Mouse (Mus musculus) hindbrain, embryonic 12.5 days (tissue): ENCODE data around the gene Gm37240. TPM values are rescaled to one million over a fixed set of nuclear protein-coding genes. Genes with fewer than 3 reads are reported as not detected.

Experiments used
- ATAC-seq: fragments of 200-750 bp; cut with Nextera tagmentation; 2 replicates; pipeline ENCODE4 v1.8.0; 2017; ENCODE audit warnings: moderate TSS enrichment; ENCODE audit not compliant: low FRiP score
- H3K27ac ChIP-seq: fragments of 300-500 bp; sonication (generic); 2 replicates; pipeline ENCODE4 v1.5.1; 2016; ENCODE audit warnings: mild to moderate bottlenecking
- H3K27me3 ChIP-seq: fragments of 300-500 bp; sonication (generic); 2 replicates; pipeline ENCODE4 v1.6.1; 2016; ENCODE audit warnings: mild to moderate bottlenecking
- H3K36me3 ChIP-seq: fragments of 300-500 bp; sonication (generic); 2 replicates; pipeline ENCODE4 v1.6.1; 2016; ENCODE audit warnings: mild to moderate bottlenecking
- H3K4me1 ChIP-seq: fragments of 300-500 bp; sonication (generic); 2 replicates; pipeline ENCODE4 v1.6.1; 2016
- H3K4me2 ChIP-seq: fragments of 300-500 bp; sonication (generic); replicated peaks from 2 replicates; pipeline ENCODE4 v1.6.1; 2016; ENCODE audit warnings: mild to moderate bottlenecking
- H3K4me3 ChIP-seq: fragments of 300-500 bp; sonication (generic); 2 replicates; pipeline ENCODE4 v1.5.1; 2016; ENCODE audit warnings: mild to moderate bottlenecking
- H3K9ac ChIP-seq: fragments of 300-500 bp; sonication (generic); 2 replicates; pipeline ENCODE4 v1.6.1; 2016; ENCODE audit warnings: mild to moderate bottlenecking, moderate library complexity
- H3K9me3 ChIP-seq: fragments of 300-500 bp; sonication (generic); replicated peaks from 2 replicates; pipeline ENCODE4 v1.6.1; 2016; ENCODE audit warnings: mild to moderate bottlenecking
- WGBS: fragments of 180-500 bp; shearing (Covaris S2); methylation state at CpG from one replicate; pipeline ENCODE4 v1.1.7; 2016; 5-methylcytosine and 5-hydroxymethylcytosine counted together
- polyA plus RNA-seq: library from polyadenylated mRNA; unstranded; fragments of >200 nt; fragmentation: Nextera tagmentation; extraction: Ambion mirVana; gene quantifications from 2 replicates; pipeline ENCODE4 v1.2.1, GENCODE M21; 2016

Gene Gm37240
- polyA plus RNA-seq, 1 experiment from 2014 or later: 3.3 TPM

DNA sequence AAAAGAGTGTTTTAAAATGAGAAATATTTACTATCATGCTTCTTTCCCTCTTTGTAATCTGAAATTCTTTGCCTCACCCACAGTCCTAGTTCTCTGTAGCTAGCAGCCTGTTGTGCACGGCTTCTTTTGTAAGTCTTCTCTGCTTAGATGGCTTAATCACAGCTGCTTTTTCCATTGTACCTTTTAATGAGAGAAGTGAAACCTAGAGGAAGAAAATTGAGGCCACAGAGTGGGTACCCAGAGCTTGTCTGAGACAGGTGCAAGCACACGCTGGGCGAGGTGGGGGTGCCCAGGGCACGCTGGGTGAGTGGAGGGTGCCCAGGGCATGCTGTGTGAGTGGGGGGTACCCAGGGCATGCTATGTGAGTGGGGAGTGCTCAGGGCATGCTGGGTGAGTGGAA is 1099.4 kb downstream of the Gm37240 start:
- H3K27ac ChIP-seq: no peak overlapping the region
- H3K4me3 ChIP-seq: no peak overlapping the region
- H3K4me1 ChIP-seq: no peaks in the 10 kb centered on the region
- no peak overlapping the region for H3K4me2 ChIP-seq
- no peaks in the 10 kb centered on the region for H3K36me3 ChIP-seq
- H3K27me3 ChIP-seq: no peaks in the 10 kb centered on the region
- WGBS: 92% methylated on average over 4 of the region's 4 CpGs
- H3K9ac ChIP-seq: no peak overlapping the region
- H3K9me3 ChIP-seq: no peaks in the 10 kb centered on the region; the same call in 1 of the 2 replicates
- ATAC-seq: no peak

DNA sequence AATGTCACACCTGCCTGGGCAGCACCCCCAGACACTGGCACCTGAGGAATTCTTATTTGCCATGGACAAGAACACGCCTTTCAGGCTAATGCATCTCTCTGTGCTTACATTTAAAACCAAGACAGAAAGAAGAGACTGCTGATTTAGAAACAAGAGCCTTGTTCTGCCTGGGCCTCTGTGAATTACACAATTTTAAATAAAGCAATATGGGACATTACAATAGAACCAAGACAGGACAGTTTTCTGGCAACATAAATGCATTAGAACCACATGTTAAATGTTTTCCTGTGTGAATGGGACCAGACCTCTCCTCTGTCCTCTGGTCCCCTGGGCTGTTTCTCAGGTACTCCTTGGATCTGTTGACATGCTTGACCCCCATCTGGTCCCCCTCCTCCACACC is 1111.2 kb downstream of the Gm37240 start:
- ATAC-seq: no peak

DNA sequence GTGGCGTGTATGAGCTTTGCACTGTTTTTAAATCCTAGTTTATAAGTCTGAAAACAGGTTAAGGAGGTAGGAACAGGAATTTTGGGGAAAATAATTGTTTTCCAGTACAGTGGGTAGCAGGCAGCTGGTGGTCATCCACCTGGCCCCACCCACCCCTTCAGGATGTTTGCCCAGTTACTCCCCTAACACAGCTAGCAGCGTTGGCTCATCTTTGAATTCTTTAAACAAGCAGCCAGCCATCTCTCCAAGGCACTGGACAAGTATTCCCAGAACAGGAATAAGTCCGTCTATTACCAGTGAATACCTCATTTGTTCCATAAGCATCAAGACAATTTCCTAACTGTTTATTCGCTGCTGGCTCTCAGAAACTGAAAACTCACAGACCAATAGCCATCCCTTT is 1111.7 kb downstream of the Gm37240 start:
- no peaks in the 10 kb centered on the region for H3K36me3 ChIP-seq
- H3K27me3 ChIP-seq: no peaks in the 10 kb centered on the region
- no peak overlapping the region for H3K9ac ChIP-seq
- ATAC-seq: no peak
- no peak overlapping the region for H3K27ac ChIP-seq
- no peak overlapping the region for H3K4me2 ChIP-seq
- H3K4me3 ChIP-seq: no peak overlapping the region
- no peaks in the 10 kb centered on the region for H3K9me3 ChIP-seq
- WGBS: 71% methylated on average over 4 of the region's 4 CpGs
- H3K4me1 ChIP-seq: no peaks in the 10 kb centered on the region

More for the DNA sequence above, 1111.2 kb downstream of the Gm37240 start:
- Histone ChIP-seq H3K36me3 (no peaks in the 10 kb centered on the region), H3K9me3 (no peaks in the 10 kb centered on the region), H3K9ac (no peak overlapping the region), H3K4me2 (no peak overlapping the region), H3K4me1 (no peaks in the 10 kb centered on the region), H3K27me3 (no peaks in the 10 kb centered on the region), H3K4me3 (no peak overlapping the region), H3K27ac (no peak overlapping the region)
- 74% methylated on average over 1 of the region's 1 CpGs for WGBS

DNA sequence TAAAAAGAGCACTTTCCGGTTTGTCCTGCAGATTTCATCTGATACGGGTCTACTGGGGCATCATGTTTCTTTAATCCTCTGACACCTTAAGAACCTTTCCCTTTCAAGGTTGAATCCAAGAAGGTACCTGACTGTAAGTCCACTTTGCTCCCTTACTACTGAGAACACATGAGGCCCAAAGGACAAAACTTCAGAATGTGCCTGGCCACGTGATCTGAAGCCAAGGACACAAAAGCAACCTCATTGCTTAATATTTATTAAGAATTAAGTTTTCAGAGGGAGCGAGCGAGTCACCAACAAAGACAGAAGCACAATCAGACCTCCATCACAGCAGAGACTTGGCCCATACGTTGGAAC is 1112.3 kb downstream of the Gm37240 start:
- no peak overlapping the region for H3K27ac ChIP-seq
- no peaks in the 10 kb centered on the region for H3K9me3 ChIP-seq
- H3K4me3 ChIP-seq: no peak overlapping the region
- H3K27me3 ChIP-seq: no peaks in the 10 kb centered on the region
- ATAC-seq: no peak
- no peaks in the 10 kb centered on the region for H3K4me1 ChIP-seq
- H3K36me3 ChIP-seq: no peaks in the 10 kb centered on the region
- 79% methylated on average over 6 of the region's 6 CpGs for whole genome bisulfite sequencing
- no peak overlapping the region for H3K4me2 ChIP-seq
- H3K9ac ChIP-seq: no peak overlapping the region

DNA sequence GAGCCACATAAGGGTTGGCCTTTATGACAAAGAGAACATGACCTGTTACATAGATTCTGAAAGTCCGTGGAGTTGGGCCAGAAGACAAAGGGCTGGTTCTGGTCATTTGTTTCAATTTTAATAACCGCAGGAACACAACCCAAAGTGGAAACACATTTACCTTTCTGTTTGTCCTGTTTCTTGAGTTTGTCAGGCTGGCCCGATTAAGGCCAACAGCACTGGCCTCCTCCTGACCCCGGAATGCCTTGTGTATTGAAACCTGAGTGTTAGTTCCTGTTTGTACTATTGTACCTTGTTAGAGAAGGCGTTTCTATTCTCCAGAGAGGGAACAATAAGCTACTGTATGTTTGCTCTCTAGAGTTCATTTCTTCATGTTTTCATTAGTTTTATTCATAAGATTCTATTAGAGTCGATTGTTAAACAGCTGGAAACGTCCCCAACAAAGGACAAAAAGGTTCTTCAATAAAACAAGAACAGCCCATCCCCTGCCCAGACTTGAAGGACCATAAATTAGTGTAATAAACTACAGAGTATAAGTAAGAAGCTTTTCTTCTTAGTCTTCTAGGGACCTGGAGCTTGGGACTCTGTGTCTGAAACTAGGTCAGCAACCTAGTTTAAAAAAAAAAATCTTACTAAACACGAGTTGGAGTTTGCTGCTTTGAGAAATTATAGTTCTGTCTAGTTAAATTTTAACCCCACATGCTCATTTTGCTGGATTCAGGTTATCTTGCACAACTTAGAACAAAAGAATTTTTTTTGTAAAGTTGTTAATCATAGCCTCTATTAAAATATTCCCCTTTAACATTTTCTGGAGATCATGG is 1112.9 kb downstream of the Gm37240 start:
- H3K27ac ChIP-seq: no peak overlapping the region
- no peaks in the 10 kb centered on the region for H3K36me3 ChIP-seq
- no peak overlapping the region for H3K4me3 ChIP-seq
- no peaks in the 10 kb centered on the region for H3K4me1 ChIP-seq
- H3K9me3 ChIP-seq: no peaks in the 10 kb centered on the region
- no peak overlapping the region for H3K9ac ChIP-seq
- WGBS: 60% methylated on average over 8 of the region's 8 CpGs
- no peaks in the 10 kb centered on the region for H3K27me3 ChIP-seq
- H3K4me2 ChIP-seq: no peak overlapping the region
- ATAC-seq: no peak

DNA sequence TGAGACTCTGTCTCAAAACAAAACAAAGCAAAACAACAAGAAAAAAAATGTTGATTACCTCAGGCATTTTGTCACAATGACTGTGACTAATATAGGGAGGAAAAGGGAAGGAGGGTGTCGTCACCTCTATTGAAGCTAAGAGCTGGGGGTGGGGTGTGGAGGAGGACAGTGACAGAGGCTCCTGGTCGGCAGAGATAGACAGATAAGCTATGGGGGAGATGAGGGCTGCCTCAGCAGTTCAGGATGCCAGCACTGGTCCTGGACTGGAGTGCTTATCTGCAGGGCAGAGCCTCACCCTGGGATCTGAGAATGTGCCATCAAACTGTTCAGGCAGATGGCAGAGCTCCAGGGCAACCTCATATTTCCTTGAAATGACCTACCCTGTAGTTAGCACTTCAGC is 1115.3 kb downstream of the Gm37240 start:
- 44% methylated on average over 2 of the region's 2 CpGs for WGBS
- H3K27ac ChIP-seq: no peak overlapping the region
- H3K36me3 ChIP-seq: no peaks in the 10 kb centered on the region
- H3K9me3 ChIP-seq: no peaks in the 10 kb centered on the region
- H3K9ac ChIP-seq: no peak overlapping the region
- no peak for ATAC-seq
- no peaks in the 10 kb centered on the region for H3K4me1 ChIP-seq
- no peaks in the 10 kb centered on the region for H3K27me3 ChIP-seq
- no peak overlapping the region for H3K4me2 ChIP-seq
- no peak overlapping the region for H3K4me3 ChIP-seq

DNA sequence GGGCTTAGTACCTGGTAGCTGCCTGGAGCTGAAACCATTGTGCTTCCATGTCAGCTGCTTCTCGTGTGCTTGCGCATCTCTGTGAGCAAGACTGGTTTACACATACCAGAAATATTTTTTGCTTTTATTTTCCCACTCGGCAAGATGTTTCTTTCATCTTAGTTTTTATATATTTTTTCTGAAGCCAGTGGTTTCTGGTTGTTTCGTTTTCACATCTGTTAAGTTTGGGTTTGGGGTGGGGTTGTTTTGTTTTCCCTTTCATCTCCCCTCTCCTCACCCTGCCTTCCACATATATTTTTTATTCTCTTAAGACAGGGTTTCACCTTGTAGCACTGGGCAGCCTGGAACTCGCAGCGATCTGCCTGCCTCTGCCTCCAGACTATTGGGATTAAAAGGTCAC is 1116.8 kb downstream of the Gm37240 start:
- no peak for ATAC-seq
- WGBS: 89% methylated on average over 6 of the region's 6 CpGs

DNA sequence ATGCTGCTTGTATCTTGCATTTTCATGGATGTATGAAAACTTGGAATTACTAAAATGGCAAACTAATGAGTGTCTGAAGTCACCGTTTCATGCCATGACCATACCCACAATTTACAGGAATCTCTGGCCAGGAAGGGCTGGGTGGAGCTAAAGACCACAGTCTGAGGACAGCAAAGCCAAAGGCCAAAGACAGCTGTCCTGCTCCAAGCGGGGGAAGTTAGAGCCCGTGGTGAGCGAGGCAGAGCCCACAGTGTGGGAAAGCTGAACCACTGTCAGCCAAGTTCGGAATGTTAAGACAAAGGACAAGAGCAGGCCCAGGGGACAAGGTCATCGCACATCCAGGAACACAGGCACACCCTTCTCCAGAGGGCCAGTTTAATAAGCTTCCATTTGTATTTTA is 1117.9 kb downstream of the Gm37240 start:
- no peaks in the 10 kb centered on the region for H3K36me3 ChIP-seq
- H3K4me1 ChIP-seq: no peaks in the 10 kb centered on the region
- WGBS: 77% methylated on average over 6 of the region's 6 CpGs
- H3K4me3 ChIP-seq: no peak overlapping the region
- no peak overlapping the region for H3K4me2 ChIP-seq
- H3K27me3 ChIP-seq: no peaks in the 10 kb centered on the region
- no peak for ATAC-seq
- no peaks in the 10 kb centered on the region for H3K9me3 ChIP-seq
- H3K27ac ChIP-seq: no peak overlapping the region
- no peak overlapping the region for H3K9ac ChIP-seq

More for the DNA sequence above, 1116.8 kb downstream of the Gm37240 start:
- Histone ChIP-seq H3K9me3 (no peaks in the 10 kb centered on the region), H3K9ac (no peak overlapping the region), H3K36me3 (no peaks in the 10 kb centered on the region), H3K27me3 (no peaks in the 10 kb centered on the region), H3K4me2 (no peak overlapping the region), H3K4me3 (no peak overlapping the region), H3K4me1 (no peaks in the 10 kb centered on the region), H3K27ac (no peak overlapping the region)

DNA sequence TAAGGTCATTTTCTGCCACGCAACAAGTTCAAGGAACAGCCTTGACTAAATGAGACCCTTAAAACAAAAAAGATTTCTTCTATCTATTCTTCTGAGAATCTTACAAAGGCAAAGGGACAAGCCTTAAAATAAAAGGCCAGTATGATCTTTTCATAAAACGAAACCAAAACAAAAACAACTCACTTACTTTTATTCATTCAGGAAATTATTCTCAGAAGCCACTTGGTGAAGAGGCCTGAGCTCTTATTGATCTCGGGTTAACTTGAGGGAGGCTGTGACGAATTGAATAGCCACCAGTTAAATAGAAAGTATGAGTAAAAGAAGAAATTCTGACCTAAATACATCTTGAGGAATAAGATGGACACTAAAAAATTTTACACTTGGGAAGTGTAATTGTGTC is 1118.4 kb downstream of the Gm37240 start:
- ATAC-seq: no peak
- no peak overlapping the region for H3K4me3 ChIP-seq

DNA sequence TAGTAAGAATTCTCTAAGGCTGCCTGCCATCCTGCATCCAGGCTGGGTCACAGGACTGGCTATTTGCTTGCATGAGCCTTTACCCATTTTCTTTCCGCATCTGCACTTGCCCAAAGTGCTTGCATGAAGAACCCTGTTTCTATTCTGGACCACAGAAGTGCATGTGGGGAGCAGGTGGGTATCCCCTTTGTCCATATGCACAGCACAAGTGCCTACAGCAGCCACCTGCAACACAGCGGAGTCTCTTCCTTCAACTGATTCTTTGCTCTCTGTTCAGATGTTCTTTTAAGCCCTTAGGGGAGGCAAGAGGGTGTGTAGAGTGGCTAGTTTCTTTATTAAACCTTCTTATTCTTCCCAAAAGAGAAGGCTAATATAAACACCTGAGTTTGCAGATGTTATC is 1133.5 kb downstream of the Gm37240 start:
- Histone ChIP-seq H3K36me3 (no peaks in the 10 kb centered on the region), H3K4me1 (no peaks in the 10 kb centered on the region), H3K4me3 (no peak overlapping the region), H3K27ac (no peak overlapping the region), H3K4me2 (no peak overlapping the region), H3K27me3 (no peaks in the 10 kb centered on the region), H3K9ac (no peak overlapping the region), H3K9me3 (no peaks in the 10 kb centered on the region)
- ATAC-seq: no peak
- WGBS: 94% methylated on average over 2 of the region's 2 CpGs

More for the DNA sequence above, 1118.4 kb downstream of the Gm37240 start:
- Histone ChIP-seq H3K27me3 (no peaks in the 10 kb centered on the region), H3K4me2 (no peak overlapping the region), H3K36me3 (no peaks in the 10 kb centered on the region), H3K9me3 (no peaks in the 10 kb centered on the region), H3K4me1 (no peaks in the 10 kb centered on the region), H3K27ac (no peak overlapping the region), H3K9ac (no peak overlapping the region)
- WGBS: 87% methylated on average over 4 of the region's 4 CpGs

DNA sequence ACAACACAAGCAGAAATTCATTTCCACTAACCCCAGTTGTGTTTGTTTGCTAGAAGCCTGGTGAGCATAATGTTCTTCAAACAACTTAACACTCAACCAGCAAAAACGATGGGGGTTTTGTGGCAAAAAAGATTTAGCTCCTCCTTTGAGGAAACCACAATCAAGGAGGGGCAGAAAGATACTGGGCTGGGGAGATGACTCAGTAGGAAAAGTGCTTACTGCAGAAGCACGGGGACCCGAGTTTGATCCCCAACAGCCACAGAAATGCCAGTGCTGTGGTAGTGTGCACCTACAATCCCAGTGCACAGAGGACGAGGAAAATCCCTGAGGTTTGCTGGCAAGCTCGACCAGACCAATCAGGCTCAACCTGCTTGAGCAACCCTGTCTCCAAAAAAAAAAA is 1138.1 kb downstream of the Gm37240 start:
- Histone ChIP-seq H3K4me2 (no peak overlapping the region), H3K36me3 (no peaks in the 10 kb centered on the region), H3K9ac (no peak overlapping the region), H3K4me1 (peaks cover 3% of the 10 kb centered on the region; the same call in 1 of the 2 replicates), H3K4me3 (no peak overlapping the region), H3K27ac (no peak overlapping the region), H3K9me3 (no peaks in the 10 kb centered on the region), H3K27me3 (no peaks in the 10 kb centered on the region)
- ATAC-seq: no peak
- WGBS: 74% methylated on average over 5 of the region's 5 CpGs

DNA sequence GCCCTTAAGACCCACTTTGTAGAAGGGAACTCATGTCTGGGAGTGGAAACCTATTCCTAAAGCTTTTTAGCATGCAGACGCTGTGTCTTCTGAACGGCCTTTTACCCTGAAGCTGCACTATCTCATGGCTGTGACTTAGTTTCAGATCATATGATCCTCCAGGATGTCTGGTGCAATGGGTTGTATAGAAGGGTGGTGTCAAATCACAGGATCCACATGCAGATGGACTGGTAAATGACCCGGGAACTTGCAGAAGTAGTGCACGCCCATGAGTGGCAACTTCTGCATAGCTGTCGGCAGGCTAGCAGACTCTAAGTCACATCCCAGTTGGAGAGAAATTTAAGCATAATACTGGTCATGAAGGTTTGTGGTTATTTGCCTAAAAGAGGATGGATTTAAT is 1139.2 kb downstream of the Gm37240 start:
- Histone ChIP-seq H3K27ac (no peak overlapping the region), H3K9ac (no peak overlapping the region), H3K9me3 (no peaks in the 10 kb centered on the region), H3K36me3 (no peaks in the 10 kb centered on the region), H3K27me3 (no peaks in the 10 kb centered on the region), H3K4me3 (no peak overlapping the region), H3K4me1 (peaks cover 3% of the 10 kb centered on the region; the same call in 1 of the 2 replicates), H3K4me2 (no peak overlapping the region)
- no peak for ATAC-seq
- 85% methylated on average over 5 of the region's 5 CpGs for WGBS

DNA sequence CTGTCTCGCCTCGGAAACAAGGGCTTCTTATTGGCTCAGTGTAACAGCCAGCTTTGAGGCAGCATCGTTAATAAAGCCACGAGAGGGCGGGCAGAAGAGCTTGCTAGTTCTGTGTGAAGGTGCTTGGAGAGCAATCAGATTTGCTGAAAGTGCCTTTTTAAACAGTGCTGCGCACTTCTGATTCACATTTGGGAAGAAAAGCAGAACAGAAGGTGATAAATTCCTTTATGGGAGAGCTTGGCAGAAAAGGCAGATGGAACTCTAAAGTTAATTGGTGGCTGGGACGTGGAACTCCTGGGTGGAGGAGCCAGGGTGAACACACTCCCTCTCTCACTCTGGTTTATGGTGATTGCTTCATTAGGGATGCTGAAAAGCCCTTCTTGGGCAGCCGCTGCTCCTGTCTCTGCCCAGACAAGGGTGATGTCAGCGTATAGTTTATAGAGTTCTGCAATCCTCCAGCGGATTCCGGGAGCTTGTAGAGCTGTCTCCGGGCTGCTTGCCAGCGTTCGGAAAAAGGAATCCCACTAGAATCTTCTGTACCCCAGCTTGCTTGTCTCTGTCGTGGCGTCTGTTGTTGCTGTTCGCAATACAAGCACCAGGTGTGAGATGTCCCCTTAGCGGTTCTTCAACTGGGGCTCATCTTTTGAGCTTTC is 1141.7 kb downstream of the Gm37240 start:
- H3K9me3 ChIP-seq: no peaks in the 10 kb centered on the region
- 69% methylated on average over 18 of the region's 18 CpGs for WGBS
- peaks cover 3% of the 10 kb centered on the region; the same call in 1 of the 2 replicates for H3K4me1 ChIP-seq
- H3K4me3 ChIP-seq: no peak overlapping the region
- ATAC-seq: no peak
- no peak overlapping the region for H3K27ac ChIP-seq
- no peak overlapping the region for H3K4me2 ChIP-seq
- no peaks in the 10 kb centered on the region for H3K36me3 ChIP-seq
- H3K27me3 ChIP-seq: no peaks in the 10 kb centered on the region
- no peak overlapping the region for H3K9ac ChIP-seq
